Mouse (Mus musculus) bone marrow macrophage, adult 2 months (primary cell): ENCODE results near the gene Gstm3.

Source experiments
- CTCF ChIP-seq: IDR thresholded peaks from 2 replicates; pipeline ENCODE4 v1.5.1; 2012; ENCODE audit warnings: low read depth, mild to moderate bottlenecking, low read length, moderate library complexity
- POLR2A ChIP-seq: IDR thresholded peaks from 2 replicates; pipeline ENCODE4 v1.6.1; 2012; ENCODE audit warnings: mild to moderate bottlenecking, low read depth, low read length, borderline replicate concordance

DNA sequence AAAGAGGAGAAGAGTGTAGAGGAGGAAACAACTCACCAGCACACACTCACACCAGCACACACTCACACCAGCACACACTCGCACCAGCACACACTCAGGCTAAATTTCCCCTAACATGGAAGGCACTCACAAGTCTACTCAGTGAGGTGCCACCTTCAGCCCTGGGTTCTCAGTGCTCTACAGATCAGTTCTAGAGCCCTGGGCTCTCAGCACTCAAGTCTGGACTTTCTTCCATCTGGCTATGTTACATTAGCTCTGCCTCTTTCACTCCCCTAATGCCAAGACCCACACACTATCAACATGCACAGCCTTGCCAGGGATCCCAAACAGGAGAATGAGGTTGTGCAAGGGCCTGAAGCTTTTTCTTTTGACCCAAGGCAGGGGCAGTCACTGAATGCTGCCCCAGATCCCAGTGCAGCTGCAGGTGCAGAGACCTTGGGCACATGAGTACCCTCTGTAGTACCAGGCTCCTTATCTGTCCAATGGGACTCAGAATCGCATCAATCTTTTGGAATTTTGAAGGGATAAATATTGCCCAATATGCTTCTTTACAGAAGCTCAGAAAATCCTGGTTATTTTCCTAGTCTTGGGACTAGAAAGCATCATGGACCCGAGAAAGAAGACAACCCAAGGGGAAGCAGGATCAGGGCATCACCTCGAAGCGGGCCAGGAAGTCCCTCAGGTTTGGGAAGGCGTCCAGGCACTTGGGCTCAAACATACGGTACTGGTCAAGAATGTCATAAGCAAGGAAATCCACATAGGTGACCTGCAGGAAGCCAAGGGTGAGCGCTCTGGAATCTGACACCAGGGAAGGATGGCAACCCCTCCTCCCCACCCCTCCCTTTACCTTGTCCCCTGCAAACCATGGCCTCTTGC, 45.3 kb upstream of the Gstm3 start:
- no peak for TF ChIP-seq POLR2A
- no peak for TF ChIP-seq CTCF
